Mouse (Mus musculus) cerebellum, adult 8-10 months (tissue): ENCODE results near the gene Marcksl1.
"Not testable (repeated sequence)": the region's sequence is repeated elsewhere in the genome, so short reads cannot be mapped to it uniquely, and the experiment has no call there.

ENCODE experiments used
- DNase-seq: peaks from one replicate; pipeline ENCODE4 v3.0.0; 2022

The Marcksl1 gene

DNA sequence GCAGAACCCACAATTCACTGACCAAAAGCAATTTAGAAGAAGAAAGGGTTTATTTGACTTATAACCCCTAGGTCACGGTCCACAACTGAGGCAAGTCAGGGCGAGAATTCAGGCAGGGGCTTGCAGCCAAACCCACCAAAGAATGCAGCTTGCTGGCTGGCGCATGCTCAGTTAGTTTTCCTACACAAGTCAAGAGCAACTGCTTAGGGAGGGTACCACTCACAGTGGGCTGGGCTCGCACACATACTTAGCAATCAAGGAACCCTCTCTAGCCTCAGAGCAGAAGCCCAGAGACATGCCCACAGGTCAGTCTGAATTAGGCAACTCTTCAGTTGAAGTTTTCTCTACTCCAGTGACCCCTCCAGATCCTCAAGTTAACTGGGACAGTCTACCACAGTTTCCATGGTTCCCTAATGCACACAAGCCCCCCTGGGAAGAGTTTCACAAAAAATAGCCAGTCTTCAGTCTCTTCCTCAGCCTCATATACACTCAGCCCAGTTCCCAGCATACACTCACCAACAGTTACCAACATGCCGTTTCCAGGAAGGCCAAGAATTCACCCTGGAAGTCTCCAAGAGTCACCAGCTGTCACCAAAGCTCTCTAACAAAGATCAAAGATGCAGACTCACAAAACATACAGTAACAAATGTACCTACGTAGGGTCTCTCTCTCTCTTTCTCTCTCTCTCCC lies 2.5 kb upstream of the Marcksl1 start:
- DNase-seq = no peak

DNA sequence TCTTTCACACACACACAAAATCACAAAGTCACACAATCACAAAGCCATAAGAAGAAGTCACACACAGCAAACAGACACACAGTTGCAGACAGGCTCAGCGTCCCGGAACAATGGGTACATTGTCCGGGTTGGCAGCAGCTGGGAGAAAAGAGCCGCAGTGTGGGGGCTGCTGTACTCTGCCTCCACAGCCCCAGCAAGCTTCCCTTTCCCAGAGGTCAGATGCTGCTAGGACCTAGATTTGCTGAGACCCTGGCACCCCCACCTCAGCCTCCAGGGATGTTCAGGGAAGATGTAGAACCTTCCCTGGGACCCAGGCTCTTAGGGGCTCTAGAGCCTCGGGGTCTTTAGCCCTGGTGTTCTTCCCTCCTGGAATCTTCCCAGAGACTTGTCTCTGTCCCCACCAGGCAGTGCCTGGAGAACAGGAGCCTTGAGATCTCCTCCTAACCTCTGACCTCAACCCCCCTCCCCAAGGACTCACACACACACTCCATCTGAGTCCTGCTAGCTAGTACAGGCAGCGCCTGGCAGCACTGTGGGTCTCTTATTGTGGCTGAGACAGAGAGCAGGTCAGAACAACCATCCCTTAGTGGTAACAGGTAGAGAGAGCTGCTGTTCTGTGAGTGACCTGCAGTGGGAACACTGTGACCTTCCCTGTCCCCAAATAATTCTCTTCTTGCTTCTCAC lies 1.8 kb upstream of the Marcksl1 start:
- no peak for DNase-seq

DNA sequence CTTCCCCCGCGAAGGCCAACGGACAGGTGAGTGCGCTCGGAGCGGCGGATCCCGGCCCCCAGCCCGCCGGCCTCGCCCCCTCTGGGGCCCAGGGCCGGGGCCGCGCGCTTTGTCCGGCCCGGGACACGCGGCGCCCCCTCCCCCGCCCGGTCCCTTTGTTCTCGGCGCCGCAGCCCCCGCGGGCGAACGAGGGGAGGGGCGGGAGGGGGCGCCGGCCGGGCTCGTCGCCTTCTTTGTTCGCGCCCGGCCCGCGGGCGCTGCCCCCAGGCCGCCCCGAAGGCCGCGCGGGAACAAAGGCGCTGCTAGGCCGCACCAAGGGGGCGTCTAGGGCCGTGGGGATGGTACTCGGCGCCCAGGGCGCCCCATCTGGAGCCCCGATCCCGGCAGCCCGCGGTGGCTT lies 510 bp downstream of the Marcksl1 start:
- no peak for DNase-seq

DNA sequence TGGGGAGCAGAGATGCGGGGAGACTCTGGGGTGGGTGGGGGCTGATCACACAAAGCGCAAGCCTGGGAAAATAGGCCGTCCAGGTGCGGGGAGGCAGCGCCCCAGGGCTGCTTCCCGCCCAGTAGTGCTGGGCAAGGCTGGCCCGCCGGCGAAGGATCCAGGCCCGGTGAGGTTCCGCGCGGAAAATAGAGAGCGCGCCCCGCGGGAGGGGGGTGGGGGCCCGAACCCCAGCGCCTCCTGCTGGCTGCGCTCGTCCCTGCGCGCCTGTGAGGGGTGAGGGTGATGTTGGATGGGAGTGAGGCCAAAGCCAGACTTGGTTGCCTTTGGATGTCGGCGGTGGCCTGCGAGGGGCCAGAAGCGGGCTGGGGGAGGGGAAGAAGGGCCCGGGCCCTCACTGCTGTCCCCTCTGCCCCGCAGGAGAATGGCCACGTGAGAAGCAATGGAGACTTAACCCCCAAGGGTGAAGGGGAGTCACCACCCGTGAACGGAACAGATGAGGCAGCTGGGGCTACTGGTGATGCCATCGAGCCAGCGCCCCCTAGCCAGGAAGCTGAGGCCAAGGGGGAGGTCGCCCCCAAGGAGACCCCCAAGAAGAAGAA lies 1.0 kb downstream of the Marcksl1 start:
- no peak for DNase-seq

DNA sequence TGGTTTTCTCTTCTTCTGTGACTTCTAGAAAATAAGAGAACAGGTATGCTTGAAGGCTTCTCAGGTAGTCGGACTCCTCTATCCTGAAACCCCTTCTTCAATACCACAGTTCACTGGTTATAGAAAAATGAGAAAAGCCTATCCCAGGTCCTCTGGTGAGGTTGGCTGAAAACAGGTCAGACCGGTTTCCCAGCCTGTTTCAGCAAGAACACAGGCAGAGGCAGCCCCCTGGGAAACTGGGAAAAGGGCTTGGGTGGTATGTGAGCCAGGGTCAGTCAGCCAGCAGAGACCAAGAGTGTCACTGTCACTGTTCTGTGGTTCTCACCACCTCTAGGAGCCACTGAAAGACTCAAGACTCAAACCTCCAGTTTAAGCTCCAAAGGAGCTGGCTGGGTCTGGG lies 3.5 kb downstream of the Marcksl1 start:
- no peak for DNase-seq

DNA sequence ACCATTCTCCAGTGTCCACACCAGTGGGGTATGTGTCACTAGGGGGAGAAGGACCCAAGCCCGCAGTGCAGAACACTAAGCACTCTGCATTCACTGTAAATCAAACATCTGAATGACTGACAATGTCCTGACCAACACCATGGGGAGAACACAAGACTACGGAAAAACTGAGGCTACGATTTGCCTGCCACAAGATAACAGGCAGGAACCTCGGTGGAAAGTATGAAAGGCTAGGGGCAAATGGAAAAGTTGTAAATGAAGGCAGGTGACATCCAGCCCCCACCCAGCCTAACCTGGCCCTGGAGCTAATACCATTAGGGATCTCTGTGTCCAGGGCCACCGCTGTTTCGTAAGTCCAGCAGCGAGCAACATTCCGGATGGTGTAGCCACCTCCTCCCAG lies 5.1 kb downstream of the Marcksl1 start:
- no peak for DNase-seq

DNA sequence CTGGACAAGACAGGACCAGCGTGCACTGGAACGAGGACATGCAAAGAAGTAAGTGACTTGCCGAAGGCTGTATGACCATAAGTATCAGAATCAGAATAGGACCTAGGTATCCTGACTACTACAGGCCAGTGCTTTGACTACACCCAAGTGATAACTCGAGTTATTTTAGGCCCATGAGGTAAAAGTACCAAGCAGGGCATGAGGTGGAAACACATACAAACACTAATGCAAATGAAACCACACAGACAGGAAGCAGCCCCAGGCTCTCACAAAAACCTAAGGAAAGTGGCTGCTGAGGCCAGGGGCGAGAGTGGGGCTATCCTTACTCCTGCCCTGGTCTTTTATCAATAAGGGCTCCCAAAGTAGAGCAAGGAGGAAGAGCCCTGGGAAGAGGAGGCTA lies 12.0 kb downstream of the Marcksl1 start:
- no peak for DNase-seq

DNA sequence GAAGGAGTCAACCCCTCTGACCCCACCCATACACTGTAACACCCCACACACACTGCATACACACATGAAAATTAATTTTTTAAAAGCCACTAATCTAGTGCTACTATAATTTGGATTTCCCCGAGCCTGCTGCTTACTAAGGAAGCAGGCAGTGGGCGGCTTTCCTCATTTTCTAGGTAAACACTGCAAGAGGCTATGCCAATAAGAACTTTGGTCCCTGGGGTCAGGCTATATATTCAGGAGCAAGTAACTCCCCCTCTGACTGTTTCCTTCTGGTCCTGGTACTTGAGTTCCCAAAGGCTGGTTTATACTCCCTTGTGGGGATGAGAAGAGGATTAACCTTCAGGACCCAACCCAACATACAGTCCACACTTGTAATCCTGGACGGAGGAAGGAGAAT lies 12.5 kb downstream of the Marcksl1 start:
- DNase-seq = no peak

DNA sequence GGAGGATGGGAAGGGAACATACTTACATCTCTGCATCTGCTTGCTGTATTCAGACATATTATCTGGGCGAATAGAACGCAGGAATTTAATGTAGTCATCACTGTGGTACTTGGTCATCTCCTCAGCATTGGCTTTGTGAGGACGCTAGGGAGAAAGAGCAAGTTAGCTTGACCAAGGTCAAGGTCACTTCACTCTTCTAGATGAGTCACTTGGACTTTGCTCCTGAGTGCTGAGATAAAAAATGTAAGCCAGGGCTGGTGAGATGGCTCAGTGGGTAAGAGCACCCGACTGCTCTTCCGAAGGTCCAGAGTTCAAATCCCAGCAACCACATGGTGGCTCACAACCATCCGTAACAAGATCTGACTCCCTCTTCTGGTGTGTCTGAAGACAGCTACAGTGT lies 15.5 kb downstream of the Marcksl1 start:
- not testable (repeated sequence) for DNase-seq

DNA sequence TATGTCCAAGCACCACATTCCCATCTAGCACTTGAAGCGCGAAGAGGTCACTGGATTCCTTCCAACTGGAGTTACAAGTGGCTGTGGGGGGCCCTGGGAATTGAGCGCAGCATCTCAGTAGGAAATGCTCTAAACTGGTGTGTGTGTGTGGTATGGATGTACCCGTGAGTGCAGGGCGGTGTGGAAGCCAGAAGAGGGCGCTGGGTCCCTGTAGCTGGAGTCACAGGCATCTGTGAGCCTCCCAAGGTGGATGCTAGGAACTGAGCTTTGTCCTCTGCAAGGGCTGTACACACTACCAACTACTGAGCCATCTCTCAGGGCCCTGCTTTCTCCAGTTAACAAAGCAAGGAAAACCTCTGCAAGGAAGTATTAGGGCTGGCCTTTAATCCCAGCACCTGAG lies 26.6 kb downstream of the Marcksl1 start:
- DNase-seq = peak; percentile 14

DNA sequence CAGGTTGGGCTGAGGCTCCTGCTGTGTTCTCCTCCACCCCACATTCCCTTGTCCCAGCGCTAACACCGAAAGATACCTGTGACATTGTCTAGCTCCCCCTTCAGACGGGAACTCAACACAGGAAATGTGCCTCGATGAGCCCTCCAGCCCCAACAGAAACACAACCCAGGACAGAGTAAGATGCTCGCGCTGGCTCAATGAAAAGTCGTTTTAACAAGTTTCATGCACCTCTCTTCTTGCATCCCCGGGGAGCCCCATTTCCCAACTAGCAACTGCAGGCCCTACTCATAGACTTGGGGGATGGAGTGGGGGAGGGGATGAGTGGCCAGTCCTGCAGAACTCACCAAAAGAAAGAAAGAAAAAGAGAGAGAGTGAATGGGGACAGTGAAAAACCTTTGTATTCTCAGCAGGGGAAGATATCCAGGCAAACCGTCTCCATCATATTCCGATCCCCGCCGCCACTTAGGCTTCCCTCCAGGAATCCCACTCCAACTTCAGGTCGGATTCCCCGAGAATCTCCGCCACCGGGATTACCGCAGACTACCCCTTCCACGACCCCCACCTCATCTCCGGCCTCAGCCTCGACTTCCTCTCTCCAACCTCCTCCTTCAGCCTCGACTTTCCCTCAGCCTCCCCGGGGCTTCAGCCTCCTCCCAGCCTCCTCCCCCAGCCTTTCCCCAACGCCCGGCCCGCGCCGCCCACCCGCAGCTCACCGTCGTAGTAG lies 28.6 kb downstream of the Marcksl1 start:
- peak; percentile 28 for DNase-seq

DNA sequence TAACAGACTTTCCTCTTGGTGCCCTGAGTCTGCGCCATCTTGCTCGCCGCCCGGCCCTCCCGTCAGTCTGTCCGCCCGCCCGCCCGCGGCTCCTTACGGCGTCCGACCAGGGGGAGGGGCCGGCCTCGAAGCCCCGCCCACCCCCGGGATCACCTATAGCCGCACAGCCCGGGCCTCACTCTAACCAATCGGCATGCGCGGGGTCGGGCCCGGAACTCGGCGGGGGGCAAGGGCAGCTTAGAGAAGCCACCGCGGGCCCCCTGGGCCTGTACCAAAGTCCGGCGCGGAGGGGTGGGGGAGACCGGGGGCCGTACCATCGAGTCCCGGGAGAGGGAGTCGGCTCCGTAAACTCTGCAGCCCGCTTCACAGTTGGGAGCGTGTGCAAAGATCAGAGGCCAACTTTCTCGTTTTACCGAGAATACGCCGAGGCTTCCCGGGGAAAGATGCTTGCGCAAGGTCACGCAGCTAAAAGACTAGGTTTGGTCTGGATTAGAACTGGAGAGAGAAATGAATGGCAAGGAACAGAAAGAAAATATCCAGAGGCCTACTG lies 29.3 kb downstream of the Marcksl1 start, which contains the start of gene Hdac1:
Hdac1 (minus strand) TSS at position 122 of the 550 bp plus-strand sequence.
- DNase-seq = peak; percentile 97

DNA sequence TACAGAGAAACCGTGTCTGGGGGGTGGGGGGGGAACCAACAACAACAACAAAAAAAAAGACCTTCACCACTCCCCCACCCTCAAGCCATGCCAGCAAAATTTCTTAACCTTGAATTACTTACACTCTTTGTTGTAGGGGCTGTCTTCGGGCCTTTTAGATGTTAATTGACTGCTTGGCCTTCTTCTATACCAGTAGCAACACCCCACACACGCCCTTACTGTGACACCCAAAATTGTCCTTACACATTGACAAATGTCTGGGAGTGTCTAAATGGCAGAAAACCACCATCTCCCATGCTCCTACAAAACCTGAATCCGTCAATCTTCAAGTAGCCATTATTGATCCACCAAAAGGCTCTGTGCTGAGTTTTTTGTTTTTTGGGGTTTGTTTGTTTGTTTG lies 30.7 kb downstream of the Marcksl1 start:
- DNase-seq = no peak

DNA sequence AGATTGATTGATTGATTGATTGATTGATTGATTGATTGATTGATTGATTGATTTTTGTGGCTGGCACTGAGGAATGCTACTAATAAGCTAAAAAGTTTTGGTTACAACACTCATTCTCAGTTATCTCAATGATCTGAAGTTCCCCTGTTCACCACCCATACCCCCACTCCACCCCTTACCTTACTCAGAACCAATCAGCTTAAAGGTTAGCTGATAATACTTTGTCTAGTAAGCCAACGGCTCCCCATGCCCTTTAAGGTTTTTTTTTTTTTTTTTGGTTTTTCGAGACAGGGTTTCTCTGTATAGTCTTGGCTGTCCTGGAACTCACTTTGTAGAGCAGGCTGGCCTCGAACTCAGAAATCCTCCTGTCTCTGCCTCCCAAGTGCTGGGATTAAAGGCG lies 34.2 kb downstream of the Marcksl1 start:
- not testable (repeated sequence) for DNase-seq

DNA sequence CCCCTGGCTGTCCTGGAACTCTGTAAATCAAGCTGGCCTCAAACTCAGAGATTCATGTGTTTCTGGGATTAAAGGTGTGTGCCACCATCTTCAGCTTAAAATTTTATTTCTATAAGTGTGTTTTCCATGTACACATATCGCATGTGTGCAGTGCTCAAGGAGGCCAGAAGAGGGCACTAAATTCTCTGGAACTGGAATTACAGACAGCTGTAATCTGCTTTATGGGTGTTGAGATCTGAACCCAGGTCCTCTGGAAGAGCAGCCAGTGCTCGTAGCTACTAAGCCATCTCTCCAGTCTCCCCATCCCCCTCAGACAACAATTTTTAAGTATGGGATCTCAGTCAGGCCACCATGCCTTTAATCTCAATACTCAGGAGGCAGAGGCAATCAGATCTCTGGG lies 35.9 kb downstream of the Marcksl1 start:
- DNase-seq = no peak

DNA sequence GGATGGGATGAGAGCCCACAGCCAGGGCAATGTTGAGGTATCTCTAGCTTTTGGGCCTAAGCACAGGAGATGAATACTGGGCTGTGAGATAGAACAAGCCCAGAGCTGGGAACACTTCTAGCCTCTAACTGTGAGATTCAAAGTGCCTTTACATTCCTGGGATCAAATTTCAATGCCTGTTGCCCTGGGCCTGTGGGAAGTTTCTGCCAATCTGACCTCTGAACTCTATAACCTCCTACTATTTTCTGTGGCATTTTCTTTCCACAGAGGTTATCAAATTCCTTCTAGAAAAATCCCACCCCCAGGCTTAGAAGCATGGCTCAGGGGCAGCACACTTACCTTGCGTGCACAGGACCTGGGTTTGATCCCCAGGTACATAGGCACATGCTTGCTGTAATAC lies 36.9 kb downstream of the Marcksl1 start:
- no peak for DNase-seq

DNA sequence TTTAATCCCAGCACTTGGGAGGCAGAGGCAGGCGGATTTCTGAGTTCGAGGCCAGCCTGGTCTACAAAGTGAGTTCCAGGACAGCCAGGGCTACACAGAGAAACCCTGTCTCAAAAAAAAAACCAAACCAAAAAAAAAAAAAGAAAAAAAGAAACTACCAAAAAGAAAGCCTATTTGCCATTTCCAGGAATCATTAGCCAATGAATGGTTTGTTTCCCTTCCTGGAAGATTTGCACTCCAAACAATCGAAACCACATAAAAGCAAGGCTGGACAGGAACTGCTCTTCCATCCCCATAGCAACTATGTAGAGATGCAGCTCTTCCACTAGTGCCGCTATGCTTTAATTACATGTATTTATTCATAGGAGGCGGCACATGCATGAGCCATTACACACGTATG lies 41.1 kb downstream of the Marcksl1 start:
- not testable (repeated sequence) for DNase-seq

DNA sequence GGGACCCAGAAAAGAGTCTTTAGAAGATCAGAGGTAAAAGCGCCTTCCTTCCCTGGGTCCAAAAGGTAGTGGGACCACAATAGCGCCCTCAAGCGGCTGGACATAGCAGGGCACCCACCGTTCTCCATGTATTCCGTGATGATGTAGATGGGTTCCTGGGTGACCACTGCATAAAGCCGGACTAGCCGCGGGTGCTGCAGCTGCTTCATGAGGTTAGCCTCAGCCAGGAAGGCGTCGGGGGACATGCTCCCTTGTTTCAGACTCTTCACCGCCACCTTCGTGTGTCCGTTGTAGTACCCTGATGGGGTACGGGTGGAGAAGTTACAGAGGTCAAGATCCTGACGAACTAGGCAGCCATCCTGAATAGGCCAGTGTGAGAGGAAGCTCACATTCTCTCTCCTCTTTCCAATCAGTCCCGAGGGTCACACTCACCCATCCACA lies 42.1 kb downstream of the Marcksl1 start:
- DNase-seq = peak; percentile 51

DNA sequence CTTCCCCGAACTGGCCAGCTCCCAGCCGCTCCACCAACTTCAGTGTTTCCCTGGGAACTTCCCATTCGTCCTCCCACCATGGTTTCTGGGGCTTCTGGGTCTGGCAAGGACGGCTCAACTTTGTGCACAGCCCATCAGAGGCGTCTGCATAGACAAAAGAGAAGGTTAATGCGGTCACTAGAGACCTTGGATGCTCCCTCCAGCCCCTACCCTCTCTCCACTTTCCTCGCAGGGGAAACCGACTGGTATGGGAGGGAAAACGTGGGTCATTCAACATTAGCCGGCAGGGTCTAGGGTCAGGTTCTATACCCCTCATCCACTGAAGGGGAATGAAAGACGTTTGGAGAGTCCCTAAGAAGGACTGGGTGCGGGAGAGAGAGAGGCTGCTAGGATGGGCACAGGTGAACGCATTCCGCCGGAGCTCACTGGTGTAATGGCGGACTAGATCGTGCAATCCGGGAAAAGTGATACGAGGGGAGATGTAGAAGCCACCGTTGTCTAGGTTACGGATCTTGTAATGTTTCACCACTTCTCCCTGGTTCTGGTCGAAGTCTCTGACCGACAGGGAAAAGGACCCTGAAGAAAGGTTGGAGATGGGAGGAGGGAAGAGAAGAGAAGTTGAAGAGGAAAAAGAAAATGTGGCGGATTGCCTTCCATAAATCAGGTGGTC lies 42.6 kb downstream of the Marcksl1 start:
- DNase-seq = no peak

DNA sequence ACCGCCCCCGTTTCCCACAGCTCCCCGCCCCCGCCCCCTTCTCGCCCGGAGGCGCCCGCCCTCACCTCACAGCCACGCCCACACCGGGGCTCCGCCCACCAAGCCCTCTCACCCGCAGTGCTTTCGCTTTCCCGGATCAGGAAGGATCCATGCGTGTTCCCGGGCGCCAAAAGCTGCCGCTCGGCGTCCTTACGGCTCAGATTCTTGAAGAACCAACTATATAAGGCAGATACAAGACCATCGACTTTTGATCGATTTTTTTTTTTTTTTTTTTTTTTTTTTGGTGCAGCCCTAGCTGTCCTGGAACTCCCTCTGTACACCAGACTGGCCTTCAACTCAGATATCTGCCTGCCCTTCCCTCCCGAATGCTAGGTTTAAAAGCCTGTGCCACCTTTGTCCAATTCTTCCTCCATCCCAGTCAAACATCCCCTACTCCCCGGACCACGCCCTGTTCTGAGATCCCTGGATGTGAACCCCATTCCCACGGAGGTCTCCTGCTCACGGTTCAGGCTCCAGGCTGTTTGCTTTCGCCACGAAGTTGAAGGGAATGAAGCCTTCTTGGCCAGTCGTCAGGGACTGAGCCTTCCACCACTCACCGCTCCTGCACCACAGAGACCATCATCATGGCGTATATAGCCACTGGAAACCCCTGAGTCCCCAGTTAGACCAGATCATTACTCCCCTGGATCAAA lies 43.3 kb downstream of the Marcksl1 start:
- peak; percentile 75 for DNase-seq

DNA sequence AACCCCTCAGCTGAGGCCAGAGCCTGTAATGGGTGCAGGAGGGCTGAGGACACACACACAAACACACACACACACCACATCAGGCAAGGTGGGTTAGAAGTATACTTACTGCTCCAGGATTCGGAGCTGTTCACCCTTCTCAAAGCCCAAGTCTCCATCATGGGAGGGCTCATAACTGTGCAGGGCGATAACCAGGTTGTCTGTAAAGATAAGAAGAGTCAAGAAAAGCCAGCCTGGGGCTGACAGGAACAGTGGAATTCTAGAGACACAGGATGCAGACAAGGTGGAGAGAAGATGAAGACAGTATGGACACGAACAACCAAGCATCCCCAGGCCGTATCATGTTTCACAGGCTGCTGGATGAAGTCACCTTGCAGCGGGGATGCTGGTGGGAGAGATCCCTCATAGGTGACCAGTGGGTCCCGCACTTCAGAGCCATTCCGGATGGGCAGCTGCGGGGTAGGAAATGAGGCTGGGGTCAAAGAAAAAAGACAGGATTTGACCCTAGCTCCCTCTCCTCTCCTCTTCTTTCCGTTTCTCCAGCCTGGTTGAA lies 44.0 kb downstream of the Marcksl1 start:
- DNase-seq = no peak
